Mouse (Mus musculus) forebrain, postnatal 0 days (tissue): Measurements from ENCODE around the gene Apaf1. TPM values are rescaled to one million over a fixed set of nuclear protein-coding genes. Genes with fewer than 3 reads are reported as not detected.

Experiments
- ATAC-seq: fragments of 200-750 bp; cut with Nextera tagmentation; 2 replicates; pipeline ENCODE4 v1.8.0; 2017; ENCODE audit warnings: mild to moderate bottlenecking, moderate library complexity
- DNase-seq: peaks from one replicate; pipeline ENCODE4 v3.0.0-alpha.2; 2015
- H3K27ac ChIP-seq: fragments of 300-500 bp; sonication (generic); 2 replicates; pipeline ENCODE4 v1.5.1; 2014; ENCODE audit warnings: low read depth, mild to moderate bottlenecking, antibody characterized with exemption, low read length, moderate library complexity, mixed read lengths
- H3K27me3 ChIP-seq: fragments of 300-500 bp; sonication (generic); 2 replicates; pipeline ENCODE4 v1.6.1; 2014; ENCODE audit warnings: mild to moderate bottlenecking, low read length, mixed read lengths; ENCODE audit not compliant: insufficient read depth
- H3K36me3 ChIP-seq: fragments of 300-500 bp; sonication (generic); 2 replicates; pipeline ENCODE4 v1.6.1; 2014; ENCODE audit warnings: mild to moderate bottlenecking, moderate library complexity; ENCODE audit not compliant: insufficient read depth
- H3K4me1 ChIP-seq: fragments of 300-500 bp; sonication (generic); 2 replicates; pipeline ENCODE4 v1.6.1; 2014; ENCODE audit warnings: antibody characterized with exemption; ENCODE audit not compliant: insufficient read depth
- H3K4me2 ChIP-seq: fragments of 300-500 bp; sonication (generic); 2 replicates; pipeline ENCODE4 v1.6.1; 2014; ENCODE audit warnings: low read depth, mild to moderate bottlenecking, moderate library complexity
- H3K4me3 ChIP-seq: fragments of 300-500 bp; sonication (generic); 2 replicates; pipeline ENCODE4 v1.5.1; 2014; ENCODE audit warnings: low read depth, low read length, mixed read lengths
- H3K9ac ChIP-seq: fragments of 300-500 bp; sonication (generic); 2 replicates; pipeline ENCODE4 v1.6.1; 2014; ENCODE audit warnings: mild to moderate bottlenecking
- H3K9me3 ChIP-seq: fragments of 300-500 bp; sonication (generic); 2 replicates; pipeline ENCODE4 v1.6.1; 2016; ENCODE audit warnings: low read length
- CTCF ChIP-seq: sonication (generic); IDR thresholded peaks from 2 replicates; pipeline ENCODE4 v1.5.1; 2016; ENCODE audit warnings: antibody characterized with exemption, control low read depth, low read depth
- WGBS: fragments of 180-500 bp; shearing (Covaris S2); extraction: QIAGEN DNeasy Blood & Tissue Kit; methylation state at CpG from one replicate; pipeline ENCODE4 v1.1.7; 2014; 5-methylcytosine and 5-hydroxymethylcytosine counted together
- polyA plus RNA-seq: library from polyadenylated mRNA; unstranded; fragments of >200 nt; fragmentation: Nextera tagmentation; extraction: Ambion mirVana; gene quantifications from 2 replicates; pipeline ENCODE4 v1.2.1, GENCODE M21; 2015
- total RNA-seq: library from RNA; depleted of rRNA; stranded (reverse); fragments of >200 nt; gene quantifications from 2 replicates; pipeline ENCODE4 v1.2.3, GENCODE M21; 2014

Apaf1 gene
- total and polyA plus RNA-seq, 2 experiments from 2014 or later: 16.7 to 45.7 TPM

- H3K4me3 ChIP-seq: peak overlapping the region; percentile 67
- H3K36me3 ChIP-seq: no peaks in the 10 kb centered on the region
- no peaks in the 10 kb centered on the region for H3K4me1 ChIP-seq
- peak overlapping the region; percentile 91 for H3K4me2 ChIP-seq
- no peaks in the 10 kb centered on the region for H3K9me3 ChIP-seq
- peak overlapping the region; percentile 70; the same call in 1 of the 2 replicates for H3K27ac ChIP-seq
- H3K27me3 ChIP-seq: no peaks in the 10 kb centered on the region
- TF ChIP-seq CTCF: no peak
- ATAC-seq (no peak), DNase-seq (no peak)
- 38% methylated on average over 12 of the region's 12 CpGs for whole genome bisulfite sequencing
- H3K9ac ChIP-seq: peak overlapping the region; percentile 74
These were observed 890 bp upstream of the Apaf1 start for GRCm38 (mm10) chr10:91083393-91083927.

- Histone ChIP-seq H3K4me2 (peak overlapping the region; percentile 71), H3K4me1 (no peaks in the 10 kb centered on the region), H3K4me3 (peak overlapping the region; percentile 67), H3K9me3 (no peaks in the 10 kb centered on the region), H3K27me3 (no peaks in the 10 kb centered on the region), H3K36me3 (peaks cover 10% of the 10 kb centered on the region), H3K27ac (peak overlapping the region; percentile 77), H3K9ac (peak overlapping the region; percentile 66)
- ATAC-seq: no peak
- WGBS: under 1% methylated on average over 27 of the region's 27 CpGs
- TF ChIP-seq CTCF: no peak
- DNase-seq: no peak
These were observed 537 bp downstream of the Apaf1 start for GRCm38 (mm10) chr10:91081959-91082507.

GRCm38 (mm10) chr10:91080540-91080939, 2.0 kb downstream of the Apaf1 start:
- WGBS: 89% methylated on average over 5 of the region's 5 CpGs
- H3K4me1 ChIP-seq: no peaks in the 10 kb centered on the region
- H3K27ac ChIP-seq: no peak overlapping the region
- H3K27me3 ChIP-seq: no peaks in the 10 kb centered on the region
- DNase-seq (no peak), ATAC-seq (no peak)
- no peak overlapping the region for H3K4me2 ChIP-seq
- no peak overlapping the region for H3K4me3 ChIP-seq
- no peak overlapping the region for H3K9ac ChIP-seq
- peaks cover 21% of the 10 kb centered on the region for H3K36me3 ChIP-seq
- H3K9me3 ChIP-seq: no peaks in the 10 kb centered on the region
- TF ChIP-seq CTCF: no peak

GRCm38 (mm10) chr10:91076667-91077066, 5.9 kb downstream of the Apaf1 start:
- no peak overlapping the region for H3K27ac ChIP-seq
- H3K4me3 ChIP-seq: no peak overlapping the region
- no peak overlapping the region for H3K4me2 ChIP-seq
- no peaks in the 10 kb centered on the region for H3K9me3 ChIP-seq
- ATAC-seq (no peak), DNase-seq (no peak)
- no peaks in the 10 kb centered on the region for H3K27me3 ChIP-seq
- no peak for TF ChIP-seq CTCF
- no peak overlapping the region for H3K9ac ChIP-seq
- WGBS: 90% methylated on average over 2 of the region's 2 CpGs
- no peaks in the 10 kb centered on the region for H3K4me1 ChIP-seq
- peaks cover 23% of the 10 kb centered on the region for H3K36me3 ChIP-seq

- ATAC-seq: peak; percentile 43; the same call in 1 of the 2 replicates
- 60% methylated on average over 3 of the region's 3 CpGs for WGBS
- H3K9ac ChIP-seq: no peak overlapping the region
- TF ChIP-seq CTCF: no peak
- no peak overlapping the region for H3K4me3 ChIP-seq
- H3K9me3 ChIP-seq: no peaks in the 10 kb centered on the region
- H3K36me3 ChIP-seq: peaks cover 24% of the 10 kb centered on the region
- H3K27ac ChIP-seq: no peak overlapping the region
- DNase-seq: peak; percentile 81
- no peaks in the 10 kb centered on the region for H3K4me1 ChIP-seq
- no peaks in the 10 kb centered on the region for H3K27me3 ChIP-seq
- H3K4me2 ChIP-seq: no peak overlapping the region
These were observed 9.2 kb downstream of the Apaf1 start for GRCm38 (mm10) chr10:91073345-91073744.

GRCm38 (mm10) chr10:91071768-91072167, 10.8 kb downstream of the Apaf1 start:
- H3K4me1 ChIP-seq: no peaks in the 10 kb centered on the region
- H3K36me3 ChIP-seq: peaks cover 17% of the 10 kb centered on the region; the same call in 1 of the 2 replicates
- peak; percentile 55 for TF ChIP-seq CTCF
- no peak overlapping the region for H3K4me3 ChIP-seq
- peak; percentile 35 for DNase-seq
- no peaks in the 10 kb centered on the region for H3K27me3 ChIP-seq
- H3K4me2 ChIP-seq: no peak overlapping the region
- H3K9me3 ChIP-seq: no peaks in the 10 kb centered on the region
- no peak; the same call in 1 of the 2 replicates for ATAC-seq
- WGBS: 15% methylated on average over 1 of the region's 1 CpGs
- H3K27ac ChIP-seq: no peak overlapping the region
- no peak overlapping the region for H3K9ac ChIP-seq

- no peak overlapping the region for H3K4me2 ChIP-seq
- no peak overlapping the region for H3K27ac ChIP-seq
- no peaks in the 10 kb centered on the region for H3K9me3 ChIP-seq
- H3K4me3 ChIP-seq: no peak overlapping the region
- peaks cover 26% of the 10 kb centered on the region; the same call in 1 of the 2 replicates for H3K36me3 ChIP-seq
- no peak for ATAC-seq
- 90% methylated on average over 6 of the region's 6 CpGs for WGBS
- no peak overlapping the region for H3K9ac ChIP-seq
- no peaks in the 10 kb centered on the region for H3K4me1 ChIP-seq
- H3K27me3 ChIP-seq: no peaks in the 10 kb centered on the region
- no peak for TF ChIP-seq CTCF
- DNase-seq: no peak
These were observed 20.2 kb downstream of the Apaf1 start for GRCm38 (mm10) chr10:91062355-91062754.
